Comparison of ENCODE assay signal across 1 mouse cellular context in the genomic region with DNA sequence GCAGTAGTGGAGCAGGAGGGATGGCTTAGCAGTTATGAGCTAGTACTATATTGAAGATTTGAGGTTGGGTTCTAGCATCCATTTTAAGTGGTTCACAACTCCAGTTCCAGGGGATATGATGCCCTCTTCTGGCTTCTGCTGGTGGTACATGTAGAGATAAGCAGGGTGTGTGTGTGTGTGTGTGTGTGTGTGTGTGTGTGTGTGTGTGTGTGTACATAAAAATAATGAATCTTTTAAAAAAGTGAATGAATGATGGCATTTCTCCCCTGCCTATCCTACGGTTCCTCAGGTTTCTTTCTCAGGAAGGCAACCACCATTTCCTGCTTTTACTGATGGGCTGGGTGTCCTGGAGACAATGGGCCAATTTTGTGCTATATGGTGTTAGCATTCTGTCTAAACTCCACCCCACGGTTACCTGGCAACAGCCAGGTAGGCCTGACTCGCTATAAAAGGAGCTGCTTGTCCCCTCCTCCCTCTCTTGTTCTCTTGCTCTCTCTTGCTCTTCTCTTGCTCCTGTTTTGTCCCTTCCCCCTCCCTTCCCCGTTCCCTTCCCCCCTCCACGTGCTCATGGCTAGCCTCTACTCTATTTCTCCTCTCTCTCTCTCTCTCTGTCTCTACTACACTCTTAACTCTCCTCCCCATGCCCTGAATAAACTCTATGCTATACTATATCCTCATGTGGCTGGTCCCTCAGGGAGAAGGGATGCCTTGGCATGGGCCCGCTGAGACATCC.
TF ChIP-seq lines count a peak whose summit lies in the region.

No protein-coding gene starts in this region.

TF ChIP-seq in MEL, 35 proteins besides CTCF, POLR2A, EP300 and RAD21 (continued from another document):
- TF ChIP-seq ZKSCAN1 (IDR thresholded peaks at IDR 0.05; ENCODE audit: low read depth, low read length) (no peak), TAL1 (IDR thresholded peaks at IDR 0.05; ENCODE audit: low read length) (no peak), ELF1 (IDR thresholded peaks at IDR 0.05; ENCODE audit: low read depth, low read length) (no peak), NELFE (IDR thresholded peaks at IDR 0.05; ENCODE audit: low read depth, low read length) (no peak), KAT2A (conservative IDR thresholded peaks at IDR 0.05; ENCODE audit: low read depth, low read length) (no peak)
